Mouse (Mus musculus) midbrain, embryonic 16.5 days (tissue): ENCODE data around the gene Megf11. TPM values are rescaled to one million over a fixed set of nuclear protein-coding genes. Genes with fewer than 3 reads are reported as not detected.

Source experiments
- ATAC-seq: fragments of 200-750 bp; cut with Nextera tagmentation; 2 replicates; pipeline ENCODE4 v1.8.0; 2017; ENCODE audit warnings: moderate TSS enrichment
- H3K27ac ChIP-seq: fragments of 300-500 bp; sonication (generic); 2 replicates; pipeline ENCODE4 v1.5.1; 2014; ENCODE audit warnings: mild to moderate bottlenecking, low read length, mixed read lengths
- H3K27me3 ChIP-seq: fragments of 300-500 bp; sonication (generic); 2 replicates; pipeline ENCODE4 v1.6.1; 2014; ENCODE audit warnings: low read depth, low read length, mixed read lengths; ENCODE audit not compliant: control insufficient read depth, insufficient read depth
- H3K36me3 ChIP-seq: fragments of 300-500 bp; sonication (generic); 2 replicates; pipeline ENCODE4 v1.6.1; 2014; ENCODE audit warnings: mild to moderate bottlenecking, low read length, moderate library complexity, mixed read lengths; ENCODE audit not compliant: control insufficient read depth, insufficient read depth
- H3K4me1 ChIP-seq: fragments of 300-500 bp; sonication (generic); 2 replicates; pipeline ENCODE4 v1.6.1; 2014; ENCODE audit warnings: mild to moderate bottlenecking, low read length, mixed read lengths; ENCODE audit not compliant: control insufficient read depth, insufficient read depth
- H3K4me2 ChIP-seq: fragments of 300-500 bp; sonication (generic); 2 replicates; pipeline ENCODE4 v1.6.1; 2014; ENCODE audit warnings: mild to moderate bottlenecking, low read length, mixed read lengths
- H3K4me3 ChIP-seq: fragments of 300-500 bp; sonication (generic); 2 replicates; pipeline ENCODE4 v1.5.1; 2014; ENCODE audit warnings: low read depth, mild to moderate bottlenecking, low read length, moderate library complexity, mixed read lengths
- H3K9ac ChIP-seq: fragments of 300-500 bp; sonication (generic); 2 replicates; pipeline ENCODE4 v1.6.1; 2014; ENCODE audit warnings: low read depth, low read length, mixed read lengths
- H3K9me3 ChIP-seq: fragments of 300-500 bp; sonication (generic); replicated peaks from 2 replicates; pipeline ENCODE4 v1.6.1; 2014; ENCODE audit warnings: mild to moderate bottlenecking, low read length, mixed read lengths; ENCODE audit not compliant: control insufficient read depth, poor library complexity, severe bottlenecking
- WGBS: fragments of 180-500 bp; shearing (Covaris S2); extraction: QIAGEN DNeasy Blood & Tissue Kit; methylation state at CpG from one replicate; pipeline ENCODE4 v1.1.7; 2014; 5-methylcytosine and 5-hydroxymethylcytosine counted together
- polyA plus RNA-seq: library from polyadenylated mRNA; unstranded; fragments of >200 nt; fragmentation: Nextera tagmentation; extraction: Ambion mirVana; gene quantifications from 2 replicates; pipeline ENCODE4 v1.2.1, GENCODE M21; 2015

Gene Megf11
- polyA plus RNA-seq, 1 experiment from 2014 or later, result 20.5 TPM

DNA sequence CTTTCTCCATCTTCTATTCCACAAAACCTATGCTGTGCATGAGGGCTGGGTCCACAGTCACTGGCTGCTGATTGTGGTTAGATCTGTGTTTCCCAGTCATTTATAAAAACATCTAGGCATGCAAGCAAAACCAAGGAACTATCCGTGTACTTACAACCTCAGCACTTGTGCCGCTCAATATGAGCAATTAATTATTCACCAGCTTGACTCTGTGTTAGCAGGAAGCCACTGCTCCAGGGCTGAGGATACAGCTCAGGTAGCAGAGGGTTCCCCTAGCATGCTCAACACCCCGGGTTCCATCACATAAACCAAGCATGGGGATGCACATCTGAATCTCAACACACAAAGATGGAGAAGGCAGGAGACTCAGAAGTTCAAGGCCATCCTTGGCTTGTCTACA, 233.0 kb downstream of the Megf11 start:
- H3K9me3 ChIP-seq, result no peaks in the 10 kb centered on the region
- H3K36me3 ChIP-seq, result no peaks in the 10 kb centered on the region
- peaks cover 19% of the 10 kb centered on the region for H3K4me1 ChIP-seq
- no peak for ATAC-seq
- no peak overlapping the region for H3K4me3 ChIP-seq
- H3K27me3 ChIP-seq, result no peaks in the 10 kb centered on the region
- no peak overlapping the region for H3K4me2 ChIP-seq
- H3K27ac ChIP-seq, result no peak overlapping the region
- H3K9ac ChIP-seq, result no peak overlapping the region
- 69% methylated on average over 3 of the region's 3 CpGs for WGBS

DNA sequence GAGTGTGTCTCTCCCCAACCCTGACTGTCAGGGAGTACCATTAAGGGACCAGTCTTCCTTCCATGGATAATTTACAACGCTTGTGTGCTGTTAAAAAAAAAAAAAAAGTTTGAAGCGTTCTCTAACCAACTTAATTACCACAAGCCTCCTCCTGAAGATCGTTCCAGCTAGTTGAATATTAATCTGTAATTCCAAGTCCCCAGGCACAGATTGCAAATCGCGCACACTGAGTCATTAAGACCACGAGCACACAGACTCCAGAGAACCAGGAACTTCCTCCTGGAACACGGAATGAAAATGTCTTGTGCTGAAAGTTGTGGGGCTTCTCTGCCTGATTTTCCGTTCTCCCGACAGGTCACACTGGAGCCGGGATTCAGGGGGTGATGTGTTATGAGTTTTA, 234.0 kb downstream of the Megf11 start:
- no peaks in the 10 kb centered on the region for H3K9me3 ChIP-seq
- H3K4me1 ChIP-seq, result peaks cover 18% of the 10 kb centered on the region
- H3K36me3 ChIP-seq, result no peaks in the 10 kb centered on the region
- no peak overlapping the region; the same call in 1 of the 2 replicates for H3K27ac ChIP-seq
- WGBS, result 60% methylated on average over 10 of the region's 10 CpGs
- H3K9ac ChIP-seq, result no peak overlapping the region
- no peak overlapping the region for H3K4me3 ChIP-seq
- no peak for ATAC-seq
- no peaks in the 10 kb centered on the region for H3K27me3 ChIP-seq
- H3K4me2 ChIP-seq, result no peak overlapping the region

GRCm38 (mm10) chr9:64620596-64620995, 235.2 kb downstream of the Megf11 start:
- Histone ChIP-seq H3K4me3 (no peak overlapping the region), H3K27me3 (no peaks in the 10 kb centered on the region), H3K4me1 (peaks cover 18% of the 10 kb centered on the region), H3K36me3 (no peaks in the 10 kb centered on the region), H3K4me2 (no peak overlapping the region), H3K9me3 (no peaks in the 10 kb centered on the region), H3K27ac (no peak overlapping the region), H3K9ac (no peak overlapping the region)
- no peak for ATAC-seq
- 71% methylated on average over 8 of the region's 8 CpGs for WGBS

- no peak overlapping the region for H3K9ac ChIP-seq
Measured at GRCm38 (mm10) chr9:64621499-64622296, 236.3 kb downstream of the Megf11 start.

GRCm38 (mm10) chr9:64623361-64623760, 237.9 kb downstream of the Megf11 start:
- no peak for ATAC-seq
- Histone ChIP-seq H3K9ac (no peak overlapping the region), H3K4me2 (no peak overlapping the region), H3K4me1 (peaks cover 23% of the 10 kb centered on the region), H3K27ac (no peak overlapping the region), H3K27me3 (no peaks in the 10 kb centered on the region), H3K9me3 (no peaks in the 10 kb centered on the region), H3K36me3 (no peaks in the 10 kb centered on the region), H3K4me3 (no peak overlapping the region)
- WGBS, result 86% methylated on average over 4 of the region's 4 CpGs

More at GRCm38 (mm10) chr9:64621499-64622296, 236.3 kb downstream of the Megf11 start:
- H3K4me2 ChIP-seq, result no peak overlapping the region
- no peaks in the 10 kb centered on the region for H3K9me3 ChIP-seq
- no peaks in the 10 kb centered on the region for H3K36me3 ChIP-seq
- peak; percentile 73 for ATAC-seq
- H3K27ac ChIP-seq, result peak overlapping the region; percentile 52
- no peaks in the 10 kb centered on the region for H3K27me3 ChIP-seq
- H3K4me3 ChIP-seq, result no peak overlapping the region
- 24% methylated on average over 5 of the region's 5 CpGs for WGBS
- H3K4me1 ChIP-seq, result peaks cover 23% of the 10 kb centered on the region

DNA sequence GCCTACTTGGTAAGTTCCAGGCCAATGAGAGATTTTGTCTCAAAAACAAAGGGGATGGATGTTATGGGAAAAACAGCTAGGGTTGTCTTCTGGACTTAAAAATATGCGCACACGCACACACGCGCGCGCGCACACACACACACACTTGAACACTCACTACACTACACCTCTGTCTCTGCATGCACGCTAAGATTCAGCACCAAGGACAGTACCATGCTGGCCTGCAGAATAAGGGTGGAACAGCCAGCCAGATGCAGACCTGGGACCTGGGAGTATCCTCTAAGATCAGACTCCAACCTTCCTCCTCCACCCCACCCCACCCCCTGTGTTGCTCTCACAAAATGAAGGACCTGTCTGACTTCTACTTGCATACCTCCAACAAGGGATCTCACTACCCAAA, 239.1 kb downstream of the Megf11 start:
- Histone ChIP-seq H3K4me3 (no peak overlapping the region), H3K9ac (no peak overlapping the region), H3K4me2 (no peak overlapping the region), H3K27me3 (no peaks in the 10 kb centered on the region), H3K36me3 (no peaks in the 10 kb centered on the region), H3K27ac (no peak overlapping the region), H3K9me3 (no peaks in the 10 kb centered on the region), H3K4me1 (peaks cover 23% of the 10 kb centered on the region)
- WGBS, result 69% methylated on average over 8 of the region's 8 CpGs
- ATAC-seq, result no peak

GRCm38 (mm10) chr9:64629802-64630201, 244.4 kb downstream of the Megf11 start:
- H3K4me3 ChIP-seq, result no peak overlapping the region
- H3K4me1 ChIP-seq, result peaks cover 6% of the 10 kb centered on the region
- 0 out of 2 replicates have a peak, but pooled peaks have one; percentile 23 for ATAC-seq
- no peaks in the 10 kb centered on the region for H3K27me3 ChIP-seq
- no peak overlapping the region for H3K9ac ChIP-seq
- H3K9me3 ChIP-seq, result no peaks in the 10 kb centered on the region
- WGBS, result 38% methylated on average over 1 of the region's 1 CpGs
- no peaks in the 10 kb centered on the region for H3K36me3 ChIP-seq
- H3K4me2 ChIP-seq, result no peak overlapping the region
- H3K27ac ChIP-seq, result no peak overlapping the region

DNA sequence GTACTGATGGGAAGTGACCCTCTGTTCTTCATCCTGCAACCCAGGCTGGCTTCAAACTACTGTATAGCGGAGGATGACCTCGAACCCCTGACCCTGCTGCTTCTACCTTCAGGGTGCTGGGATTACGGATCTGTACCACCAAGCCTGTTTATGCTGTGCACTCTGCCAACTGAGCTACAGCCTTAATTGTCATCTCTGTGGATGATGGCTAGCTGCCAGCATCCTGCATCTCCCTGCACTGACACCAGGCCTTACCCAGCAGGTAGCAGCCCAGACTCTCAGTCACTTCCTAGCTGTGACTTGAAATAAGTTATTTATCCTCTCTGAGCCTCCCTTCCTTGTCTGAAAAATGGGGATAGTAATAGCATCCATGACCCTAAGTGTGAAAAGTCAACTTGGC, 247.7 kb downstream of the Megf11 start:
- Histone ChIP-seq H3K36me3 (no peaks in the 10 kb centered on the region), H3K4me2 (no peak overlapping the region), H3K4me3 (no peak overlapping the region), H3K4me1 (peaks cover 10% of the 10 kb centered on the region), H3K27ac (no peak overlapping the region), H3K27me3 (no peaks in the 10 kb centered on the region), H3K9me3 (no peaks in the 10 kb centered on the region), H3K9ac (no peak overlapping the region)
- 75% methylated on average over 3 of the region's 3 CpGs for WGBS
- no peak for ATAC-seq

GRCm38 (mm10) chr9:64636111-64636510, 250.7 kb downstream of the Megf11 start:
- H3K36me3 ChIP-seq, result no peaks in the 10 kb centered on the region
- no peak overlapping the region for H3K4me2 ChIP-seq
- H3K4me3 ChIP-seq, result no peak overlapping the region
- no peak overlapping the region for H3K9ac ChIP-seq
- no peaks in the 10 kb centered on the region for H3K9me3 ChIP-seq
- no peak overlapping the region for H3K27ac ChIP-seq
- peaks cover 4% of the 10 kb centered on the region; the same call in 1 of the 2 replicates for H3K27me3 ChIP-seq
- 49% methylated on average over 6 of the region's 6 CpGs for WGBS
- ATAC-seq, result no peak
- H3K4me1 ChIP-seq, result peaks cover 16% of the 10 kb centered on the region
